Mouse (Mus musculus) embryonic fibroblast, embryonic 13.5 days (primary cell): ENCODE measurements around the gene Rufy3.

ENCODE experiments used
- CTCF ChIP-seq: IDR thresholded peaks from 2 replicates; pipeline ENCODE4 v1.5.1; 2011; ENCODE audit warnings: mild to moderate bottlenecking, control low read depth, low read length, moderate library complexity, borderline replicate concordance; ENCODE audit not compliant: insufficient read depth
- POLR2A ChIP-seq: IDR thresholded peaks from 2 replicates; pipeline ENCODE4 v1.6.1; 2011; ENCODE audit warnings: low read depth, mild to moderate bottlenecking, control low read depth, low read length, moderate library complexity

- TF ChIP-seq CTCF = no peak
- no peak for TF ChIP-seq POLR2A
These were observed 115.7 kb downstream of the Rufy3 start for GRCm38 (mm10) chr5:88680567-88680966.
